Mouse (Mus musculus): ENCODE results near the gene Gprin3. TPM values are rescaled to one million over a fixed set of nuclear protein-coding genes. Genes with fewer than 3 reads are reported as not detected.

Gene Gprin3
- polyA plus RNA-seq, 1 experiment = 2.9 TPM

GRCm38 (mm10) chr6:59423836-59424235, 2.3 kb downstream of the Gprin3 start:
- no peak for TF ChIP-seq CTCF (IDR thresholded peaks at IDR 0.05; ENCODE audit: insufficient read depth, low read length)
- no peak for TF ChIP-seq POLR2A (IDR thresholded peaks at IDR 0.05; ENCODE audit: borderline replicate concordance, extremely low read depth, low read depth, low read length)
- WGBS = 52% methylated on average over 1 of the region's 1 CpGs
- H3K4me1 ChIP-seq (ENCODE audit: control insufficient read depth, insufficient read depth, low read length) = peaks cover 13% of the 10 kb centered on the region
- H3K4me3 ChIP-seq (replicated peaks; ENCODE audit: extremely low read depth, low read depth, low read length) = no peak overlapping the region
- DNase-seq = no peak

- TF ChIP-seq CTCF (IDR thresholded peaks at IDR 0.05; ENCODE audit: insufficient read depth, low read length) (no peak), POLR2A (IDR thresholded peaks at IDR 0.05; ENCODE audit: borderline replicate concordance, extremely low read depth, low read depth, low read length) (no peak)
- WGBS = 24% methylated on average over 3 of the region's 3 CpGs
- Histone ChIP-seq H3K4me3 (replicated peaks; ENCODE audit: extremely low read depth, low read depth, low read length) (no peak overlapping the region), H3K4me1 (ENCODE audit: control insufficient read depth, insufficient read depth, low read length) (peaks cover 3% of the 10 kb centered on the region)
- DNase-seq = no peak
These were observed 6.8 kb downstream of the Gprin3 start for GRCm38 (mm10) chr6:59419264-59419663.

- Histone ChIP-seq H3K4me1 (ENCODE audit: control insufficient read depth, insufficient read depth, low read length) (peaks cover 2% of the 10 kb centered on the region), H3K4me3 (replicated peaks; ENCODE audit: extremely low read depth, low read depth, low read length) (no peak overlapping the region)
- DNase-seq = no peak
- WGBS = 51% methylated on average over 2 of the region's 2 CpGs
- no peak for TF ChIP-seq CTCF (IDR thresholded peaks at IDR 0.05; ENCODE audit: insufficient read depth, low read length)
- no peak for TF ChIP-seq POLR2A (IDR thresholded peaks at IDR 0.05; ENCODE audit: borderline replicate concordance, extremely low read depth, low read depth, low read length)
These were observed 7.4 kb downstream of the Gprin3 start for GRCm38 (mm10) chr6:59418659-59419058.

- 69% methylated on average over 6 of the region's 6 CpGs for WGBS
These were observed 11.3 kb downstream of the Gprin3 start for GRCm38 (mm10) chr6:59414816-59415215.

GRCm38 (mm10) chr6:59412417-59413346, 13.4 kb downstream of the Gprin3 start:
- no peak for DNase-seq
- TF ChIP-seq CTCF (IDR thresholded peaks at IDR 0.05; ENCODE audit: insufficient read depth, low read length) (no peak), POLR2A (IDR thresholded peaks at IDR 0.05; ENCODE audit: borderline replicate concordance, extremely low read depth, low read depth, low read length) (no peak)
- 11% methylated on average over 13 of the region's 13 CpGs for WGBS
- H3K4me3 ChIP-seq (replicated peaks; ENCODE audit: extremely low read depth, low read depth, low read length) = no peak overlapping the region
- peaks cover 10% of the 10 kb centered on the region for H3K4me1 ChIP-seq (ENCODE audit: control insufficient read depth, insufficient read depth, low read length)

More at GRCm38 (mm10) chr6:59414816-59415215, 11.3 kb downstream of the Gprin3 start:
- Histone ChIP-seq H3K4me3 (replicated peaks; ENCODE audit: extremely low read depth, low read depth, low read length) (no peak overlapping the region), H3K4me1 (ENCODE audit: control insufficient read depth, insufficient read depth, low read length) (peaks cover 10% of the 10 kb centered on the region)
- DNase-seq = no peak
- TF ChIP-seq POLR2A (IDR thresholded peaks at IDR 0.05; ENCODE audit: borderline replicate concordance, extremely low read depth, low read depth, low read length) (no peak), CTCF (IDR thresholded peaks at IDR 0.05; ENCODE audit: insufficient read depth, low read length) (no peak)

GRCm38 (mm10) chr6:59409001-59409700, 16.9 kb downstream of the Gprin3 start:
- 43% methylated on average over 3 of the region's 3 CpGs for WGBS
- DNase-seq = no peak
- TF ChIP-seq CTCF (IDR thresholded peaks at IDR 0.05; ENCODE audit: insufficient read depth, low read length) (no peak), POLR2A (IDR thresholded peaks at IDR 0.05; ENCODE audit: borderline replicate concordance, extremely low read depth, low read depth, low read length) (no peak)
- Histone ChIP-seq H3K4me3 (replicated peaks; ENCODE audit: extremely low read depth, low read depth, low read length) (no peak overlapping the region), H3K4me1 (ENCODE audit: control insufficient read depth, insufficient read depth, low read length) (peaks cover 8% of the 10 kb centered on the region)

GRCm38 (mm10) chr6:59407482-59407997, 18.6 kb downstream of the Gprin3 start:
- TF ChIP-seq CTCF (IDR thresholded peaks at IDR 0.05; ENCODE audit: insufficient read depth, low read length) (no peak), POLR2A (IDR thresholded peaks at IDR 0.05; ENCODE audit: borderline replicate concordance, extremely low read depth, low read depth, low read length) (no peak)
- H3K4me3 ChIP-seq (replicated peaks; ENCODE audit: extremely low read depth, low read depth, low read length) = no peak overlapping the region
- DNase-seq = no peak
- WGBS = 81% methylated on average over 4 of the region's 4 CpGs
- H3K4me1 ChIP-seq (ENCODE audit: control insufficient read depth, insufficient read depth, low read length) = peaks cover 2% of the 10 kb centered on the region; the same call in 1 of the 2 replicates

GRCm38 (mm10) chr6:59390208-59390607, 35.9 kb downstream of the Gprin3 start:
- no peak for DNase-seq
- 81% methylated on average over 3 of the region's 3 CpGs for WGBS
- TF ChIP-seq POLR2A (IDR thresholded peaks at IDR 0.05; ENCODE audit: borderline replicate concordance, extremely low read depth, low read depth, low read length) = no peak
- no peak for TF ChIP-seq CTCF (IDR thresholded peaks at IDR 0.05; ENCODE audit: insufficient read depth, low read length)
- Histone ChIP-seq H3K4me3 (replicated peaks; ENCODE audit: extremely low read depth, low read depth, low read length) (no peak overlapping the region), H3K4me1 (ENCODE audit: control insufficient read depth, insufficient read depth, low read length) (no peaks in the 10 kb centered on the region)

- DNase-seq = no peak
- TF ChIP-seq CTCF (IDR thresholded peaks at IDR 0.05; ENCODE audit: insufficient read depth, low read length) = no peak
- no peak for TF ChIP-seq POLR2A (IDR thresholded peaks at IDR 0.05; ENCODE audit: borderline replicate concordance, extremely low read depth, low read depth, low read length)
- Histone ChIP-seq H3K4me3 (replicated peaks; ENCODE audit: extremely low read depth, low read depth, low read length) (no peak overlapping the region), H3K4me1 (ENCODE audit: control insufficient read depth, insufficient read depth, low read length) (no peaks in the 10 kb centered on the region)
These were observed 60.8 kb downstream of the Gprin3 start for GRCm38 (mm10) chr6:59365300-59365699.
